Mouse (Mus musculus) left cerebral cortex, adult 2 months (tissue): ENCODE results near the gene Rplp2. TPM values are rescaled to one million over a fixed set of nuclear protein-coding genes. Genes with fewer than 3 reads are reported as not detected.

Experiments
- DNase-seq, 2 experiments: peaks; one replicate each; pipeline ENCODE4 v3.0.0; 2021 to 2022; ENCODE audit warnings: low spot score in 2 of 2, mixed read lengths in 1 of 2; ENCODE audit errors: extremely low spot score in 1 of 2
- H3K27ac ChIP-seq: fragments of 200-600 bp; 2 replicates; pipeline ENCODE4 v1.8.1; 2022
- H3K4me3 ChIP-seq: fragments of 200-600 bp; 2 replicates; pipeline ENCODE4 v1.8.1; 2022
- CTCF ChIP-seq: fragments of 200-600 bp; IDR thresholded peaks from 2 replicates; pipeline ENCODE4 v1.8.1; 2022; ENCODE audit warnings: antibody characterized with exemption, mild to moderate bottlenecking, moderate library complexity
- intact Hi-C: fragments of 180-260 bp; cut with DNase I; formaldehyde crosslinking; loops from one replicate; pipeline ENCODE4 v1.15.1; 2025
- total RNA-seq, 2 experiments: library from RNA; stranded (reverse); gene quantifications; 2 replicates each; pipeline ENCODE4 v1.2.3; 2021

The Rplp2 gene
- total RNA-seq, 2 experiments from 2014 or later: 552 to 567 TPM

- no peak for TF ChIP-seq CTCF
- no peak overlapping the region; the same call in 1 of the 2 replicates for H3K4me3 ChIP-seq
- peak overlapping the region; percentile 59; the same call in 1 of the 2 replicates for H3K27ac ChIP-seq
- DNase-seq: no peak
- intact Hi-C loops: no loop called here
These were observed 15.0 kb upstream of the Rplp2 start for GRCm38 (mm10) chr7:141432186-141432611.

- H3K27ac ChIP-seq: peak overlapping the region; percentile 87
- intact Hi-C loops: no loop called here
- peak overlapping the region; percentile 62 for H3K4me3 ChIP-seq
- TF ChIP-seq CTCF: no peak; the same call in 1 of the 2 replicates
- no peak for DNase-seq
These were observed 14.2 kb upstream of the Rplp2 start for GRCm38 (mm10) chr7:141432741-141433516.

GRCm38 (mm10) chr7:141433517-141434400 lies 13.4 kb upstream of the Rplp2 start:
- DNase-seq: no peak
- no peak for TF ChIP-seq CTCF
- Histone ChIP-seq H3K4me3 (peak overlapping the region; percentile 62), H3K27ac (peak overlapping the region; percentile 87)
- intact Hi-C loops: no loop called here

GRCm38 (mm10) chr7:141434464-141434863 lies 12.7 kb upstream of the Rplp2 start:
- peak overlapping the region; percentile 87 for H3K27ac ChIP-seq
- TF ChIP-seq CTCF: no peak
- intact Hi-C loops: no loop called here
- peak overlapping the region; percentile 62 for H3K4me3 ChIP-seq
- DNase-seq: peak; percentile 59 to 63

GRCm38 (mm10) chr7:141435129-141435855 lies 11.9 kb upstream of the Rplp2 start:
- no peak for TF ChIP-seq CTCF
- DNase-seq: peak in 1 of 2 experiments; percentile 64
- intact Hi-C loops: no loop called here
- H3K4me3 ChIP-seq: peak overlapping the region; percentile 62
- H3K27ac ChIP-seq: peak overlapping the region; percentile 87

- peak overlapping the region; percentile 94 for H3K27ac ChIP-seq
- H3K4me3 ChIP-seq: peak overlapping the region; percentile 62
- no peak for DNase-seq
- intact Hi-C loops: no loop called here
- TF ChIP-seq CTCF: no peak
These were observed 11.2 kb upstream of the Rplp2 start for GRCm38 (mm10) chr7:141435856-141436522.

- Histone ChIP-seq H3K27ac (peak overlapping the region; percentile 94), H3K4me3 (peak overlapping the region; percentile 81)
- no peak for DNase-seq
- intact Hi-C loops: no loop called here
- TF ChIP-seq CTCF: no peak
These were observed 10.7 kb upstream of the Rplp2 start for GRCm38 (mm10) chr7:141436523-141436892.

- DNase-seq: peak; percentile 83 to 84
- peak; percentile 80 for TF ChIP-seq CTCF
- Histone ChIP-seq H3K27ac (peak within 1 kb of the TSS; percentile 94), H3K4me3 (peak within 1 kb of the TSS; percentile 81)
- intact Hi-C loops: loop anchor here (1.0 kb wide), 1 partner anchor 28 kb away; no protein-coding TSS in a partner anchor
These were observed 9.7 kb upstream of the Rplp2 start, which contains the start of gene Slc25a22 for GRCm38 (mm10) chr7:141437178-141438120. Slc25a22 (minus strand) TSS chr7:141437892.

GRCm38 (mm10) chr7:141438201-141438968 lies 8.8 kb upstream of the Rplp2 start:
- TF ChIP-seq CTCF: no peak
- peak overlapping the region; percentile 81; the same call in 1 of the 2 replicates for H3K4me3 ChIP-seq
- no peak for DNase-seq
- peak overlapping the region; percentile 94 for H3K27ac ChIP-seq
- intact Hi-C loops: no loop called here
